Mouse (Mus musculus) neural tube, embryonic 13.5 days (tissue): Measurements from ENCODE around the gene Ddx55. TPM values are rescaled to one million over a fixed set of nuclear protein-coding genes. Genes with fewer than 3 reads are reported as not detected.
"Not testable (repeated sequence)": the region's sequence is repeated elsewhere in the genome, so short reads cannot be mapped to it uniquely, and the experiment has no call there.

ENCODE experiments used
- ATAC-seq: fragments of 200-750 bp; cut with Nextera tagmentation; 2 replicates; pipeline ENCODE4 v1.8.0; 2017; ENCODE audit warnings: low read depth, mild to moderate bottlenecking, moderate TSS enrichment, moderate library complexity
- H3K27ac ChIP-seq: fragments of 300-500 bp; sonication (generic); replicated peaks from 2 replicates; pipeline ENCODE4 v1.5.1; 2015; ENCODE audit warnings: moderate library complexity, mild to moderate bottlenecking, inconsistent platforms
- H3K27me3 ChIP-seq: fragments of 300-500 bp; sonication (generic); 2 replicates; pipeline ENCODE4 v1.6.1; 2015; ENCODE audit warnings: mild to moderate bottlenecking, inconsistent platforms
- H3K36me3 ChIP-seq: fragments of 300-500 bp; sonication (generic); 2 replicates; pipeline ENCODE4 v1.6.1; 2015; ENCODE audit warnings: mild to moderate bottlenecking, inconsistent platforms
- H3K4me1 ChIP-seq: fragments of 300-500 bp; sonication (generic); replicated peaks from 2 replicates; pipeline ENCODE4 v1.6.1; 2015; ENCODE audit warnings: inconsistent platforms
- H3K4me2 ChIP-seq: fragments of 300-500 bp; sonication (generic); 2 replicates; pipeline ENCODE4 v1.6.1; 2015; ENCODE audit warnings: inconsistent platforms, mild to moderate bottlenecking, moderate library complexity
- H3K4me3 ChIP-seq: fragments of 300-500 bp; sonication (generic); 2 replicates; pipeline ENCODE4 v1.5.1; 2015; ENCODE audit warnings: mild to moderate bottlenecking, inconsistent platforms
- H3K9ac ChIP-seq: fragments of 300-500 bp; sonication (generic); 2 replicates; pipeline ENCODE4 v1.6.1; 2015; ENCODE audit warnings: moderate library complexity, mild to moderate bottlenecking, inconsistent platforms
- H3K9me3 ChIP-seq: fragments of 300-500 bp; sonication (generic); 2 replicates; pipeline ENCODE4 v1.6.1; 2016; ENCODE audit warnings: inconsistent platforms
- WGBS: fragments of 180-500 bp; shearing (Covaris S2); methylation state at CpG from one replicate; pipeline ENCODE4 v1.1.7; 2015; 5-methylcytosine and 5-hydroxymethylcytosine counted together
- polyA plus RNA-seq: library from polyadenylated mRNA; unstranded; fragments of >200 nt; fragmentation: Nextera tagmentation; extraction: Ambion mirVana; gene quantifications from 2 replicates; pipeline ENCODE4 v1.2.1, GENCODE M21; 2015

Gene Ddx55
- polyA plus RNA-seq, 1 experiment from 2014 or later, result 24.6 TPM

- peak; percentile 96 for ATAC-seq
- Histone ChIP-seq H3K4me1 (peaks cover 21% of the 10 kb centered on the region), H3K36me3 (peaks cover 23% of the 10 kb centered on the region), H3K9me3 (no peaks in the 10 kb centered on the region), H3K27ac (peak within 1 kb of the TSS; percentile 86), H3K4me3 (peak within 1 kb of the TSS; percentile 87), H3K9ac (peak within 1 kb of the TSS; percentile 88), H3K4me2 (peak within 1 kb of the TSS; percentile 84), H3K27me3 (no peaks in the 10 kb centered on the region)
- under 1% methylated on average over 35 of the region's 35 CpGs for WGBS
Measured at GRCm38 (mm10) chr5:124540383-124540786, 12.3 kb upstream of the Ddx55 start, which contains the start of gene Tmed2. Gene Tmed2 (plus strand): TSS chr5:124540695.

- Histone ChIP-seq H3K4me1 (peaks cover 21% of the 10 kb centered on the region), H3K27ac (peak overlapping the region; percentile 86), H3K9me3 (no peaks in the 10 kb centered on the region), H3K9ac (peak overlapping the region; percentile 88), H3K27me3 (no peaks in the 10 kb centered on the region), H3K4me2 (peak overlapping the region; percentile 84), H3K4me3 (peak overlapping the region; percentile 87), H3K36me3 (peaks cover 30% of the 10 kb centered on the region)
- WGBS, result under 1% methylated on average over 81 of the region's 89 CpGs
- peak; percentile 78 for ATAC-seq
Measured at GRCm38 (mm10) chr5:124540905-124541601, 11.6 kb upstream of the Ddx55 start.

- Histone ChIP-seq H3K27ac (peak overlapping the region; percentile 86; the same call in 1 of the 2 replicates), H3K9ac (peak overlapping the region; percentile 88), H3K27me3 (no peaks in the 10 kb centered on the region), H3K36me3 (peaks cover 35% of the 10 kb centered on the region), H3K4me1 (peaks cover 19% of the 10 kb centered on the region), H3K4me3 (peak overlapping the region; percentile 87), H3K4me2 (peak overlapping the region; percentile 84), H3K9me3 (no peaks in the 10 kb centered on the region)
- ATAC-seq, result no peak
- 17% methylated on average over 8 of the region's 8 CpGs for WGBS
Measured at GRCm38 (mm10) chr5:124541602-124541973, 11.1 kb upstream of the Ddx55 start.

GRCm38 (mm10) chr5:124550737-124551136, 1.9 kb upstream of the Ddx55 start:
- not testable (repeated sequence) for ATAC-seq, H3K9ac ChIP-seq, H3K27me3 ChIP-seq, H3K4me3 ChIP-seq, H3K9me3 ChIP-seq, H3K27ac ChIP-seq, H3K4me2 ChIP-seq
- WGBS, result 95% methylated on average over 3 of the region's 4 CpGs
- Histone ChIP-seq H3K4me1 (peaks cover 21% of the 10 kb centered on the region), H3K36me3 (peaks cover 47% of the 10 kb centered on the region)

GRCm38 (mm10) chr5:124551349-124552093, 1.1 kb upstream of the Ddx55 start:
- not testable (repeated sequence) for H3K27me3 ChIP-seq, H3K9me3 ChIP-seq, ATAC-seq
- H3K4me2 ChIP-seq, result peak overlapping the region; percentile 72
- peak overlapping the region; percentile 87; the same call in 1 of the 2 replicates for H3K27ac ChIP-seq
- 37% methylated on average over 5 of the region's 5 CpGs for WGBS
- H3K4me1 ChIP-seq, result peaks cover 21% of the 10 kb centered on the region
- peaks cover 47% of the 10 kb centered on the region for H3K36me3 ChIP-seq
- H3K4me3 ChIP-seq, result peak overlapping the region; percentile 90
- H3K9ac ChIP-seq, result peak overlapping the region; percentile 84

GRCm38 (mm10) chr5:124552094-124552472, 581 bp upstream of the Ddx55 start:
- peak overlapping the region; percentile 72 for H3K4me2 ChIP-seq
- 13% methylated on average over 9 of the region's 9 CpGs for WGBS
- peak; percentile 5; the same call in 1 of the 2 replicates for ATAC-seq
- no peaks in the 10 kb centered on the region for H3K27me3 ChIP-seq
- peaks cover 47% of the 10 kb centered on the region for H3K36me3 ChIP-seq
- H3K4me3 ChIP-seq, result peak overlapping the region; percentile 90
- H3K9me3 ChIP-seq, result no peaks in the 10 kb centered on the region
- peak overlapping the region; percentile 84 for H3K9ac ChIP-seq
- H3K27ac ChIP-seq, result peak overlapping the region; percentile 87
- H3K4me1 ChIP-seq, result peaks cover 21% of the 10 kb centered on the region

- ATAC-seq, result no peak
- Histone ChIP-seq H3K4me3 (peak overlapping the region; percentile 90), H3K36me3 (peaks cover 46% of the 10 kb centered on the region), H3K9ac (peak overlapping the region; percentile 84), H3K9me3 (no peaks in the 10 kb centered on the region), H3K27me3 (no peaks in the 10 kb centered on the region), H3K27ac (no peak overlapping the region), H3K4me2 (peak overlapping the region; percentile 72), H3K4me1 (peaks cover 21% of the 10 kb centered on the region)
- WGBS, result 78% methylated on average over 6 of the region's 6 CpGs
Measured at GRCm38 (mm10) chr5:124553607-124554006, 943 bp downstream of the Ddx55 start.

GRCm38 (mm10) chr5:124555145-124555544, 2.5 kb downstream of the Ddx55 start:
- no peaks in the 10 kb centered on the region for H3K27me3 ChIP-seq
- H3K9ac ChIP-seq, result no peak overlapping the region
- peaks cover 58% of the 10 kb centered on the region for H3K36me3 ChIP-seq
- WGBS, result 85% methylated on average over 1 of the region's 1 CpGs
- peaks cover 21% of the 10 kb centered on the region for H3K4me1 ChIP-seq
- H3K9me3 ChIP-seq, result no peaks in the 10 kb centered on the region
- no peak overlapping the region for H3K4me3 ChIP-seq
- no peak overlapping the region for H3K4me2 ChIP-seq
- no peak overlapping the region for H3K27ac ChIP-seq
- no peak for ATAC-seq

GRCm38 (mm10) chr5:124571068-124571467, 18.4 kb downstream of the Ddx55 start:
- Histone ChIP-seq H3K4me1 (no peaks in the 10 kb centered on the region), H3K36me3 (peaks cover 99% of the 10 kb centered on the region), H3K27me3 (no peaks in the 10 kb centered on the region), H3K9ac (no peak overlapping the region), H3K9me3 (no peaks in the 10 kb centered on the region), H3K4me2 (no peak overlapping the region), H3K27ac (no peak overlapping the region), H3K4me3 (no peak overlapping the region)
- WGBS, result 86% methylated on average over 12 of the region's 12 CpGs
- ATAC-seq, result no peak

- H3K4me3 ChIP-seq, result no peak overlapping the region
- H3K27me3 ChIP-seq, result no peaks in the 10 kb centered on the region
- no peak overlapping the region for H3K4me2 ChIP-seq
- 96% methylated on average over 7 of the region's 7 CpGs for WGBS
- H3K9me3 ChIP-seq, result no peaks in the 10 kb centered on the region
- peaks cover 24% of the 10 kb centered on the region for H3K4me1 ChIP-seq
- H3K36me3 ChIP-seq, result peaks cover 71% of the 10 kb centered on the region
- no peak overlapping the region for H3K9ac ChIP-seq
- H3K27ac ChIP-seq, result no peak overlapping the region
- ATAC-seq, result no peak
Measured at GRCm38 (mm10) chr5:124575467-124575866, 22.8 kb downstream of the Ddx55 start.

- WGBS, result 1% methylated on average over 51 of the region's 51 CpGs
- no peaks in the 10 kb centered on the region for H3K9me3 ChIP-seq
- H3K36me3 ChIP-seq, result peaks cover 53% of the 10 kb centered on the region
- peak within 1 kb of the TSS; percentile 83 for H3K4me3 ChIP-seq
- H3K4me1 ChIP-seq, result peaks cover 34% of the 10 kb centered on the region
- peak within 1 kb of the TSS; percentile 76 for H3K4me2 ChIP-seq
- H3K27me3 ChIP-seq, result no peaks in the 10 kb centered on the region
- peak; percentile 94 for ATAC-seq
- peak within 1 kb of the TSS; percentile 82 for H3K9ac ChIP-seq
- H3K27ac ChIP-seq, result peak within 1 kb of the TSS; percentile 68
Measured at GRCm38 (mm10) chr5:124578633-124579317, 26.1 kb downstream of the Ddx55 start, which contains the start of the genes Eif2b1 and Gtf2h3. Gene Eif2b1 (minus strand): TSS chr5:124579131. Gene Gtf2h3 (plus strand): TSS chr5:124579140.

- no peak overlapping the region for H3K27ac ChIP-seq
Measured at GRCm38 (mm10) chr5:124582515-124582914, 29.9 kb downstream of the Ddx55 start.

More at GRCm38 (mm10) chr5:124582515-124582914, 29.9 kb downstream of the Ddx55 start:
- H3K9me3 ChIP-seq, result no peaks in the 10 kb centered on the region
- ATAC-seq, result no peak
- no peak overlapping the region for H3K4me3 ChIP-seq
- H3K27me3 ChIP-seq, result no peaks in the 10 kb centered on the region
- H3K36me3 ChIP-seq, result peaks cover 52% of the 10 kb centered on the region
- WGBS, result 91% methylated on average over 5 of the region's 5 CpGs
- no peak overlapping the region for H3K4me2 ChIP-seq
- peaks cover 31% of the 10 kb centered on the region for H3K4me1 ChIP-seq
- H3K9ac ChIP-seq, result no peak overlapping the region
